Mouse (Mus musculus): ENCODE data around the gene Crtam. TPM values are rescaled to one million over a fixed set of nuclear protein-coding genes. Genes with fewer than 3 reads are reported as not detected.

Crtam gene
- polyA plus RNA-seq, 1 experiment = 0.14 TPM

DNA sequence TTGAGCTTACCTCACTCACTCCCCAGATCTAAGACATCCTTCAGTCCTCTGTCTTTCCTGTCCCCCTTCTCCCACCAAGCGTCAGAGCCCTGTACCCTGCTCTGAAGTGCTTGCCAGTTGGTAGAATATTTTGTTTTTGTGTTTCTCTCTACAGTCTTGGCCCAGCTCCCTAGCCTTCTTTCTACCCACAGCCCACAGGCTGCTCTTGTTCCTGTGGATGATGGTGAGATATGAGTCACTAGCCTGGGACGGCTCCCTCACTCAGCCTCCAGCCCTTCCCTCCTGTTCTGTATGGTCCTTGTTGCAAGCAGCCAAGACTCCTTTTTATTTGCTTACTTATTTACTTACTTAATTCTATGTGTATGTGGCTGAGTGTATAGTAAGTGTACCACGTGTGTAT lies 16.1 kb upstream of the Crtam start:
- no peak overlapping the region for H3K4me2 ChIP-seq (ENCODE audit: low read depth)
- H3K79me2 ChIP-seq (ENCODE audit: control insufficient read depth, insufficient read depth) = no peaks in the 10 kb centered on the region
- no peak overlapping the region for H3ac ChIP-seq (ENCODE audit: control insufficient read depth, insufficient read length)
- TF ChIP-seq USF1 (IDR thresholded peaks at IDR 0.05; ENCODE audit: low read depth) (no peak), MYOG (IDR thresholded peaks at IDR 0.05; ENCODE audit: control insufficient read depth in 1 of 3, insufficient read depth in 1 of 3, insufficient read length in 2 of 3, low read depth in 2 of 3) (no peak), TCF3 (IDR thresholded peaks at IDR 0.05; ENCODE audit: insufficient read length, low read depth) (no peak), MYOD1 (IDR thresholded peaks at IDR 0.05; ENCODE audit: control insufficient read depth in 1 of 3, insufficient read length in 2 of 3, low read depth in 2 of 3) (no peak), POLR2A (IDR thresholded peaks at IDR 0.05; ENCODE audit: insufficient read length, low read depth) (no peak), SRF (IDR thresholded peaks at IDR 0.05; ENCODE audit: control insufficient read depth, insufficient read length, low read depth) (no peak), CEBPB (IDR thresholded peaks at IDR 0.05; ENCODE audit: insufficient read depth, poor library complexity, severe bottlenecking) (no peak), MAX (IDR thresholded peaks at IDR 0.05; ENCODE audit: low read depth) (no peak), E2F4 (IDR thresholded peaks at IDR 0.05; ENCODE audit: insufficient read depth) (no peak), TCF12 (IDR thresholded peaks at IDR 0.05; ENCODE audit: insufficient read depth, poor library complexity, severe bottlenecking) (no peak), REST (IDR thresholded peaks at IDR 0.05; ENCODE audit: insufficient read depth, insufficient read length) (no peak), POLR2AphosphoS2 (IDR thresholded peaks at IDR 0.05; ENCODE audit: insufficient read length, low read depth) (no peak)
- H3K36me3 ChIP-seq (ENCODE audit: control insufficient read depth, insufficient read depth) = no peaks in the 10 kb centered on the region
- H3K27me3 ChIP-seq (ENCODE audit: control insufficient read depth, insufficient read depth, insufficient read length) = no peaks in the 10 kb centered on the region
- H3K4me3 ChIP-seq = no peak overlapping the region

DNA sequence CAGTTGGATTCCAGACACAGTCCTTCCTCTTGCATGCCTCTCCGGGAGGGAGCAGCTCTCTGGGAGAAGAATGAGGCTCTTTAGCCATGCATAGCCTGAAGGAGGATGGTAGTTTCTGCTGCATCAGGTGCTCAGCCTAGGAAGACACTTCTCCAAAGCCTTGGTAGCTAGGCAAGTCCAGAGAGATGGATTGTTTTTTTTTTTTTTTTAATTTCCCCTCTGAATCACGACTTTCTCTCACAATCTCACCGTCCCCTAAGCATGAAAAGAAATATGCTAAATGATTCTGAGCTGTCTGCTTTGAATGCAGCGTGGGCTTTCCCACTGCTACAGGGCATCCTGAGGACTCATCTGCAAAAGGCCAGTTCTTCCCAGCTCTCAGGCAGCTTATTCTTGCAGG lies 10.1 kb upstream of the Crtam start:
- no peak overlapping the region for H3ac ChIP-seq (ENCODE audit: control insufficient read depth, insufficient read length)
- H3K79me2 ChIP-seq (ENCODE audit: control insufficient read depth, insufficient read depth) = no peaks in the 10 kb centered on the region
- no peak for TF ChIP-seq MYOD1 (IDR thresholded peaks at IDR 0.05; ENCODE audit: control insufficient read depth in 1 of 3, insufficient read length in 2 of 3, low read depth in 2 of 3)
- no peak for TF ChIP-seq MAX (IDR thresholded peaks at IDR 0.05; ENCODE audit: low read depth)
- TF ChIP-seq MYOG (IDR thresholded peaks at IDR 0.05; ENCODE audit: control insufficient read depth in 1 of 3, insufficient read depth in 1 of 3, insufficient read length in 2 of 3, low read depth in 2 of 3) = no peak
- no peak for TF ChIP-seq POLR2A (IDR thresholded peaks at IDR 0.05; ENCODE audit: insufficient read length, low read depth)
- H3K4me3 ChIP-seq = no peak overlapping the region
- H3K4me2 ChIP-seq (ENCODE audit: low read depth) = no peak overlapping the region
- H3K27me3 ChIP-seq (ENCODE audit: control insufficient read depth, insufficient read depth, insufficient read length) = no peaks in the 10 kb centered on the region
- H3K36me3 ChIP-seq (ENCODE audit: control insufficient read depth, insufficient read depth) = peaks cover 4% of the 10 kb centered on the region

DNA sequence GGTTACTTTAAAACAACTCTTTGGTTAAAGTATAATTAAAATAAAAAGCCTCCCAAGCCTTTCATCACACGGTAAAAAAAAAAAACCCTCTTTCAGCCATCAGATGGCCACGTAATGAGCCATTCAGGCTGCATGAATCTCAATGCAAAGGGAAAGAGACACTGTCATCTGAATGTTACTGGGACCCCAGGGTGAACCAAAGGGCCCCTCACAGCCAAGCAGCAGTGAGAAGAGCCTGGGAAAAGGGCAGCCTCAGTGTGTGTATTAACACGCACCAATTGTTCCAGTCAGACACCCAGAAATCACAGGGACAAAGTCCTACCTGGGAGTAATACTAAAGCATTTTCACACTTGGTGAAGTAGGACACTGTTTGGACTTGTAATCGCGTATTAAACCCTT lies 8.0 kb upstream of the Crtam start:
- Histone ChIP-seq H3K79me2 (ENCODE audit: control insufficient read depth, insufficient read depth) (no peaks in the 10 kb centered on the region), H3K36me3 (ENCODE audit: control insufficient read depth, insufficient read depth) (peaks cover 4% of the 10 kb centered on the region), H3K27me3 (ENCODE audit: control insufficient read depth, insufficient read depth, insufficient read length) (no peaks in the 10 kb centered on the region), H3K4me2 (ENCODE audit: low read depth) (no peak overlapping the region), H3K4me3 (no peak overlapping the region), H3ac (ENCODE audit: control insufficient read depth, insufficient read length) (no peak overlapping the region)
- no peak for TF ChIP-seq TCF12 (IDR thresholded peaks at IDR 0.05; ENCODE audit: insufficient read depth, poor library complexity, severe bottlenecking)
- no peak for TF ChIP-seq POLR2AphosphoS2 (IDR thresholded peaks at IDR 0.05; ENCODE audit: insufficient read length, low read depth)
- no peak for TF ChIP-seq MAX (IDR thresholded peaks at IDR 0.05; ENCODE audit: low read depth)
- TF ChIP-seq REST (IDR thresholded peaks at IDR 0.05; ENCODE audit: insufficient read depth, insufficient read length) = no peak
- TF ChIP-seq E2F4 (IDR thresholded peaks at IDR 0.05; ENCODE audit: insufficient read depth) = no peak
- TF ChIP-seq MYOD1 (IDR thresholded peaks at IDR 0.05; ENCODE audit: control insufficient read depth in 1 of 3, insufficient read length in 2 of 3, low read depth in 2 of 3) = no peak
- TF ChIP-seq USF1 (IDR thresholded peaks at IDR 0.05; ENCODE audit: low read depth) = no peak
- no peak for TF ChIP-seq CEBPB (IDR thresholded peaks at IDR 0.05; ENCODE audit: insufficient read depth, poor library complexity, severe bottlenecking)
- TF ChIP-seq MYOG (IDR thresholded peaks at IDR 0.05; ENCODE audit: control insufficient read depth in 1 of 3, insufficient read depth in 1 of 3, insufficient read length in 2 of 3, low read depth in 2 of 3) = no peak
- no peak for TF ChIP-seq SRF (IDR thresholded peaks at IDR 0.05; ENCODE audit: control insufficient read depth, insufficient read length, low read depth)
- no peak for TF ChIP-seq POLR2A (IDR thresholded peaks at IDR 0.05; ENCODE audit: insufficient read length, low read depth)
- TF ChIP-seq TCF3 (IDR thresholded peaks at IDR 0.05; ENCODE audit: insufficient read length, low read depth) = no peak

DNA sequence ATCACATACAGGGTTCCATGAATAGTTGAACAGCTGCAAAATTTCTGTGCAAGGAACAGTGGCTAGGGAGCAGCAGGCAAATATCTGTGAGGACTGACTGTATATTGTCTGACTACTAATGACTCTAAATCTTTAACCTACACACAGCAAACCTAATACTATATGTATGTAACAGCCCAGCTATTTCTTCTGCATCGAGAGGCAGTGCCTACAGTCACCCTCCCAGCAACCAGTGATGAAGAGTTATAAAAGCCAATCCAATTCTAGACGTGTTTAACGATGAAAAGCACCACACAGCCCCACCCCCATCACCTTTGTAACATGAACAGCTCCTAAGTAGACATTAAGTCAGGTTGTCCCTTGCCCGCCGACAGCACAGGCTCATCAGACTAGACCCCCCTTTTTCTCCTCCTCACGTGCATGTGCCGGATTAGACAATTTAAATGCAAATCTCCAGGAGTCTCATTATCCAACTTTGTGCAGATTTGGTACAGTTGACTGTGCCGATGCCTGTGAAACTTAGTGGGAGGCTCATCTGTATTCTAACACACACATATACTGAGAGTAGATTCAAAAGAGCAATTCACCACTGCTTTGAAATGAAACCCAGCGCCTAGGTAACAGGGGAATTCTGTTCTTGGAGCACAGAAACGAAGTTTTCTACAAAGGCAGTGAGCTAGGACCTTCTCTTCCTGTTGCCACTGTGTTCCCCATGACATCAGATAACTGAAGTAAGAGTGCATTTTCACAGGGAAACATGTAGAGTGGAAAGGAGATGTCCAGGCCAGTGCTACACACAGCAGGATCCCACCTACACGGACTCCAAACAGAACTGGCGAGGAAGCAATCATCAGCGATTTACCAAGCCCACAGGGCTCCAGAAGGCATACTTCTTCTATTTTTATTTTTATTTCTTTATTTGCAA lies 7.3 kb upstream of the Crtam start:
- Histone ChIP-seq H3K4me2 (ENCODE audit: low read depth) (no peak overlapping the region), H3K27me3 (ENCODE audit: control insufficient read depth, insufficient read depth, insufficient read length) (no peaks in the 10 kb centered on the region), H3K79me2 (ENCODE audit: control insufficient read depth, insufficient read depth) (no peaks in the 10 kb centered on the region), H3K4me3 (no peak overlapping the region), H3K36me3 (ENCODE audit: control insufficient read depth, insufficient read depth) (peaks cover 4% of the 10 kb centered on the region), H3ac (ENCODE audit: control insufficient read depth, insufficient read length) (no peak overlapping the region)
- no peak for TF ChIP-seq POLR2A (IDR thresholded peaks at IDR 0.05; ENCODE audit: insufficient read length, low read depth)
- no peak for TF ChIP-seq MYOD1 (IDR thresholded peaks at IDR 0.05; ENCODE audit: control insufficient read depth in 1 of 3, insufficient read length in 2 of 3, low read depth in 2 of 3)
- no peak for TF ChIP-seq MYOG (IDR thresholded peaks at IDR 0.05; ENCODE audit: control insufficient read depth in 1 of 3, insufficient read depth in 1 of 3, insufficient read length in 2 of 3, low read depth in 2 of 3)
- no peak for TF ChIP-seq TCF12 (IDR thresholded peaks at IDR 0.05; ENCODE audit: insufficient read depth, poor library complexity, severe bottlenecking)
- TF ChIP-seq CEBPB (IDR thresholded peaks at IDR 0.05; ENCODE audit: insufficient read depth, poor library complexity, severe bottlenecking) = no peak

DNA sequence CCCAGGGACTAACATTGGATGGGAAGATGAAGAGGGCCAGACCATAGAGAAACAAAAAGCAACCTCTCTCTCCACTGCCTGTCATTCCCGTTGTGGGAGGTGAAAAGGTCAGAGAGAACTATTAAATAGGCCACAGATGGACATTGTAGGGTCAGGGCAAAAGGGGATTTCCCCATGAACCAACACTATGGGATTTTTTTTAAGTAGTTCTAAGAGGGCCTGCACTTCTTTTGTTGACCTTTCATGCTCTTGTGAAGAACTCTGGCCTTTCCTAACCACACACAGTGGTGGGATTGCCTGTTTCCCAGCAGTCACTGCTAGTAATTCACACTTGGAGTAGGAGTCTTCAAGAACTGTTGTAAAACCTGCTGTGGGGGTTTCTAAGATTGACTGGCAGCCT lies 3.4 kb upstream of the Crtam start:
- TF ChIP-seq POLR2AphosphoS2 (IDR thresholded peaks at IDR 0.05; ENCODE audit: insufficient read length, low read depth) (no peak), MYOG (IDR thresholded peaks at IDR 0.05; ENCODE audit: control insufficient read depth in 1 of 3, insufficient read depth in 1 of 3, insufficient read length in 2 of 3, low read depth in 2 of 3) (no peak), REST (IDR thresholded peaks at IDR 0.05; ENCODE audit: insufficient read depth, insufficient read length) (no peak), TCF3 (IDR thresholded peaks at IDR 0.05; ENCODE audit: insufficient read length, low read depth) (no peak), USF1 (IDR thresholded peaks at IDR 0.05; ENCODE audit: low read depth) (no peak), POLR2A (IDR thresholded peaks at IDR 0.05; ENCODE audit: insufficient read length, low read depth) (no peak), CEBPB (IDR thresholded peaks at IDR 0.05; ENCODE audit: insufficient read depth, poor library complexity, severe bottlenecking) (no peak), TCF12 (IDR thresholded peaks at IDR 0.05; ENCODE audit: insufficient read depth, poor library complexity, severe bottlenecking) (no peak)
- Histone ChIP-seq H3ac (ENCODE audit: control insufficient read depth, insufficient read length) (no peak overlapping the region), H3K79me2 (ENCODE audit: control insufficient read depth, insufficient read depth) (no peaks in the 10 kb centered on the region), H3K27me3 (ENCODE audit: control insufficient read depth, insufficient read depth, insufficient read length) (no peaks in the 10 kb centered on the region), H3K4me2 (ENCODE audit: low read depth) (no peak overlapping the region), H3K4me3 (no peak overlapping the region), H3K36me3 (ENCODE audit: control insufficient read depth, insufficient read depth) (peaks cover 4% of the 10 kb centered on the region)
